Mouse (Mus musculus): ENCODE measurements around the gene Ak6.

DNA sequence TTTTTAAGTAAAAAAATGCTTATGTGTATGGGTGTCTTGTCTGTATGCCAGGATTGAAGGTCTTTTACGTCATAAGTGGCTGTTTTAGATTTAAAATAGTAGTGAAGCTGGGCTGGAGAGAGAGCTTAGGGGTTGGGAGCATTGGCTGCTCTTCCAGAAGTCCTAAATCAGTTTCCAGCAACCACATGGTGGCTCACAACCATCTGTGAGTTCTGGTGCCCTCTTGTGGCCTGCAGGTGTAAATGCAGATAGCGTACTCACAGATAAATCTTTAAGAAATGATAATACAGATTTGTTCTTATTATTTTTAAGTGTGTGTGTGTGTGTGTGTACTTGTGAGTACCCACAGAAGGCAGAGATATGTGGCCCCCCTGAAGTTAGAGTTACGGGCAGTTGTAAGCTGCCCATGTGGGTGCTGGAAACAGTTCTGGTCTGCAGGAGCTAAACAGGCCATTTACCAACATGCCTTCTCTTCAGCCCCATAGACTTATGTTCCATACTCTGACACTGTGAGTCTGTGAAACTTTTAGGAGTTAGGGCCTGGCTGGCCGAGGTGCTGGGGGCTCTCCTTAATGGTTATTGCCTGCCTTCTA is 9.2 kb downstream of the Ak6 start:
- no peak for TF ChIP-seq EP300 (IDR thresholded peaks at IDR 0.05; ENCODE audit: insufficient read depth, low read depth, low read length)
- no peak for TF ChIP-seq POLR2A (IDR thresholded peaks at IDR 0.05; ENCODE audit: insufficient read depth, low read length)
